Mouse (Mus musculus) forebrain, embryonic 15.5 days (tissue): Measurements from ENCODE around the gene Zic4. TPM values are rescaled to one million over a fixed set of nuclear protein-coding genes. Genes with fewer than 3 reads are reported as not detected.

Experiments used
- ATAC-seq: fragments of 200-750 bp; cut with Nextera tagmentation; replicated peaks from 2 replicates; pipeline ENCODE4 v1.8.0; 2017; ENCODE audit warnings: mild to moderate bottlenecking, moderate TSS enrichment, moderate library complexity
- H3K27ac ChIP-seq: fragments of 300-500 bp; sonication (generic); replicated peaks from 2 replicates; pipeline ENCODE4 v1.5.1; 2015; ENCODE audit warnings: mild to moderate bottlenecking, inconsistent platforms
- H3K27me3 ChIP-seq: fragments of 300-500 bp; sonication (generic); 2 replicates; pipeline ENCODE4 v1.6.1; 2015; ENCODE audit warnings: inconsistent platforms
- H3K36me3 ChIP-seq: fragments of 300-500 bp; sonication (generic); 2 replicates; pipeline ENCODE4 v1.6.1; 2015; ENCODE audit warnings: mild to moderate bottlenecking, inconsistent platforms
- H3K4me1 ChIP-seq: fragments of 300-500 bp; sonication (generic); 2 replicates; pipeline ENCODE4 v1.6.1; 2015; ENCODE audit warnings: inconsistent platforms
- H3K4me2 ChIP-seq: fragments of 300-500 bp; sonication (generic); replicated peaks from 2 replicates; pipeline ENCODE4 v1.6.1; 2015; ENCODE audit warnings: mild to moderate bottlenecking, inconsistent platforms
- H3K4me3 ChIP-seq: fragments of 300-500 bp; sonication (generic); 2 replicates; pipeline ENCODE4 v1.5.1; 2015; ENCODE audit warnings: mild to moderate bottlenecking, inconsistent platforms
- H3K9ac ChIP-seq: fragments of 300-500 bp; sonication (generic); replicated peaks from 2 replicates; pipeline ENCODE4 v1.6.1; 2015; ENCODE audit warnings: mild to moderate bottlenecking, inconsistent platforms
- H3K9me3 ChIP-seq: fragments of 300-500 bp; sonication (generic); 2 replicates; pipeline ENCODE4 v1.6.1; 2016; ENCODE audit warnings: inconsistent platforms
- WGBS: fragments of 180-500 bp; shearing (Covaris S2); methylation state at CpG from one replicate; pipeline ENCODE4 v1.1.7; 2015; ENCODE audit warnings: mixed read lengths; 5-methylcytosine and 5-hydroxymethylcytosine counted together
- polyA plus RNA-seq: library from polyadenylated mRNA; unstranded; fragments of >200 nt; fragmentation: Nextera tagmentation; extraction: Ambion mirVana; gene quantifications from 2 replicates; pipeline ENCODE4 v1.2.1, GENCODE M21; 2015

Gene Zic4
- polyA plus RNA-seq, 1 experiment from 2014 or later: 55.0 TPM

GRCm38 (mm10) chr9:91355629-91356352 is 6.4 kb upstream of the Zic4 start:
- peak; percentile 80 for ATAC-seq
- Histone ChIP-seq H3K36me3 (no peaks in the 10 kb centered on the region), H3K27ac (peak overlapping the region; percentile 79), H3K4me3 (peak overlapping the region; percentile 34), H3K9me3 (no peaks in the 10 kb centered on the region), H3K27me3 (peaks cover 62% of the 10 kb centered on the region), H3K4me1 (peaks cover 16% of the 10 kb centered on the region), H3K4me2 (peak overlapping the region; percentile 47), H3K9ac (0 out of 2 replicates have a peak overlapping the region, but pooled peaks have one; percentile 28)
- 2% methylated on average over 35 of the region's 35 CpGs for WGBS

- Histone ChIP-seq H3K9ac (no peak overlapping the region), H3K9me3 (no peaks in the 10 kb centered on the region), H3K27ac (peak overlapping the region; percentile 79), H3K36me3 (no peaks in the 10 kb centered on the region), H3K27me3 (peaks cover 57% of the 10 kb centered on the region), H3K4me1 (peaks cover 17% of the 10 kb centered on the region), H3K4me2 (peak overlapping the region; percentile 47; the same call in 1 of the 2 replicates), H3K4me3 (no peak overlapping the region)
- ATAC-seq: no peak; the same call in 1 of the 2 replicates
- 18% methylated on average over 4 of the region's 4 CpGs for WGBS
These were observed 5.9 kb upstream of the Zic4 start for GRCm38 (mm10) chr9:91356353-91356740.

GRCm38 (mm10) chr9:91357321-91357720 is 4.9 kb upstream of the Zic4 start:
- Histone ChIP-seq H3K4me2 (peak overlapping the region; percentile 14), H3K9ac (no peak overlapping the region), H3K4me3 (no peak overlapping the region), H3K27ac (0 out of 2 replicates have a peak overlapping the region, but pooled peaks have one; percentile 19), H3K4me1 (peaks cover 25% of the 10 kb centered on the region), H3K36me3 (no peaks in the 10 kb centered on the region), H3K9me3 (no peaks in the 10 kb centered on the region), H3K27me3 (peaks cover 49% of the 10 kb centered on the region)
- no peak for ATAC-seq
- 38% methylated on average over 3 of the region's 3 CpGs for WGBS

- no peaks in the 10 kb centered on the region for H3K9me3 ChIP-seq
- 33% methylated on average over 10 of the region's 10 CpGs for WGBS
- peaks cover 43% of the 10 kb centered on the region for H3K27me3 ChIP-seq
- peaks cover 29% of the 10 kb centered on the region for H3K4me1 ChIP-seq
- peak overlapping the region; percentile 59 for H3K27ac ChIP-seq
- peak overlapping the region; percentile 29 for H3K4me3 ChIP-seq
- H3K4me2 ChIP-seq: peak overlapping the region; percentile 25
- H3K9ac ChIP-seq: peak overlapping the region; percentile 28
- H3K36me3 ChIP-seq: no peaks in the 10 kb centered on the region
- no peak for ATAC-seq
These were observed 3.1 kb upstream of the Zic4 start for GRCm38 (mm10) chr9:91358851-91359687.

- Histone ChIP-seq H3K4me2 (peak overlapping the region; percentile 52), H3K4me1 (peaks cover 32% of the 10 kb centered on the region), H3K36me3 (no peaks in the 10 kb centered on the region), H3K27me3 (peaks cover 33% of the 10 kb centered on the region), H3K4me3 (peak overlapping the region; percentile 54), H3K27ac (no peak overlapping the region; the same call in 1 of the 2 replicates), H3K9me3 (no peaks in the 10 kb centered on the region), H3K9ac (peak overlapping the region; percentile 69; the same call in 1 of the 2 replicates)
- WGBS: 25% methylated on average over 21 of the region's 21 CpGs
- ATAC-seq: no peak
These were observed 1.8 kb upstream of the Zic4 start for GRCm38 (mm10) chr9:91360151-91361032.

GRCm38 (mm10) chr9:91361033-91361855 is 969 bp upstream of the Zic4 start:
- H3K27ac ChIP-seq: peak overlapping the region; percentile 82
- H3K4me3 ChIP-seq: peak overlapping the region; percentile 54
- WGBS: 1% methylated on average over 35 of the region's 35 CpGs
- peak; percentile 3; the same call in 1 of the 2 replicates for ATAC-seq
- peaks cover 29% of the 10 kb centered on the region for H3K4me1 ChIP-seq
- no peaks in the 10 kb centered on the region for H3K9me3 ChIP-seq
- peak overlapping the region; percentile 52 for H3K4me2 ChIP-seq
- H3K36me3 ChIP-seq: no peaks in the 10 kb centered on the region
- peak overlapping the region; percentile 69 for H3K9ac ChIP-seq
- peaks cover 32% of the 10 kb centered on the region for H3K27me3 ChIP-seq

GRCm38 (mm10) chr9:91363011-91363730 is 958 bp downstream of the Zic4 start:
- Histone ChIP-seq H3K27ac (peak overlapping the region; percentile 90), H3K27me3 (peaks cover 19% of the 10 kb centered on the region), H3K9ac (peak overlapping the region; percentile 69), H3K9me3 (no peaks in the 10 kb centered on the region), H3K4me3 (peak overlapping the region; percentile 54), H3K36me3 (no peaks in the 10 kb centered on the region), H3K4me2 (peak overlapping the region; percentile 52), H3K4me1 (peaks cover 29% of the 10 kb centered on the region)
- ATAC-seq: no peak
- WGBS: 8% methylated on average over 14 of the region's 14 CpGs

GRCm38 (mm10) chr9:91363814-91364126 is 1.6 kb downstream of the Zic4 start:
- Histone ChIP-seq H3K9me3 (no peaks in the 10 kb centered on the region), H3K27me3 (peaks cover 24% of the 10 kb centered on the region), H3K27ac (peak overlapping the region; percentile 90), H3K4me3 (peak overlapping the region; percentile 54), H3K36me3 (no peaks in the 10 kb centered on the region), H3K4me1 (peaks cover 29% of the 10 kb centered on the region), H3K4me2 (peak overlapping the region; percentile 52), H3K9ac (peak overlapping the region; percentile 69)
- ATAC-seq: no peak
- WGBS: 3% methylated on average over 7 of the region's 7 CpGs

GRCm38 (mm10) chr9:91364127-91364970 is 2.1 kb downstream of the Zic4 start:
- Histone ChIP-seq H3K9ac (peak overlapping the region; percentile 69), H3K4me2 (peak overlapping the region; percentile 52), H3K27ac (peak overlapping the region; percentile 90), H3K9me3 (no peaks in the 10 kb centered on the region), H3K27me3 (peaks cover 25% of the 10 kb centered on the region), H3K4me1 (peaks cover 29% of the 10 kb centered on the region), H3K4me3 (peak overlapping the region; percentile 54), H3K36me3 (no peaks in the 10 kb centered on the region)
- under 1% methylated on average over 77 of the region's 77 CpGs for WGBS
- ATAC-seq: peak; percentile 21

- Histone ChIP-seq H3K9ac (peak overlapping the region; percentile 69), H3K27me3 (peaks cover 30% of the 10 kb centered on the region), H3K4me1 (peaks cover 29% of the 10 kb centered on the region), H3K9me3 (no peaks in the 10 kb centered on the region), H3K4me2 (peak overlapping the region; percentile 52), H3K4me3 (peak overlapping the region; percentile 54), H3K36me3 (no peaks in the 10 kb centered on the region), H3K27ac (peak overlapping the region; percentile 90)
- WGBS: 0% methylated on average over 41 of the region's 42 CpGs
- peak; percentile 43 for ATAC-seq
These were observed 2.8 kb downstream of the Zic4 start for GRCm38 (mm10) chr9:91364971-91365501.
